Mouse (Mus musculus): ENCODE data around the gene Skap2. TPM values are rescaled to one million over a fixed set of nuclear protein-coding genes. Genes with fewer than 3 reads are reported as not detected.

Gene Skap2
- polyA plus RNA-seq, 1 experiment from 2014 or later: 68.7 TPM

- Histone ChIP-seq H3K27me3 (ENCODE audit: control insufficient read depth, insufficient read depth, low read depth, low read length) (no peaks in the 10 kb centered on the region), H3K9me3 (ENCODE audit: control insufficient read depth, low read length) (no peaks in the 10 kb centered on the region), H3K4me1 (replicated peaks; ENCODE audit: control insufficient read depth, insufficient read depth, low read length) (peaks cover 2% of the 10 kb centered on the region; the same call in 1 of the 2 replicates), H3K36me3 (ENCODE audit: control insufficient read depth, insufficient read depth, low read length) (no peaks in the 10 kb centered on the region), H3K4me3 (ENCODE audit: low read length) (no peak overlapping the region), H3K27ac (ENCODE audit: low read length) (no peak overlapping the region), H3K9ac (ENCODE audit: low read length) (no peak overlapping the region), H3K4me2 (ENCODE audit: low read depth, low read length) (no peak overlapping the region)
- 65% methylated on average over 3 of the region's 3 CpGs for WGBS
- ATAC-seq (ENCODE audit: low read depth): no peak
Observed at GRCm38 (mm10) chr6:51977638-51978037, 34.7 kb downstream of the Skap2 start.

DNA sequence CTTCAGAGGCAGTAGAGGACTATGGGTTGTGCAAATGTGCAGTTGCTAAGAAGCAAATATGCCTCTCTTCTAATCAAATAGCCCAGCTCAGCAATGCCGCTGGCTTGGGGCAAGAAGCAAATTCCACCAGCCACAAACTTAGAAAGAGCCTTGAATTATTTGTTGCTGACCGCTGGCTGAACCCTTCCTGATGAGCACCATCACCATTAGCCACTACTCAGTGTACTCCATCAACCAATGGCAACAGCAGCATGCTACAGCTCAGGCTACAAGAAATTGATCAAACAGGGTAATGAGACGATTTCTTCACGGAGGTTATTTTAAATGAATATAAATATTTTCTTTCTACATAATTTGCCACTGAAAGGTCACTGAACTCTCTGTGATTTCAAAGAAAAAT, 36.6 kb downstream of the Skap2 start:
- Histone ChIP-seq H3K27ac (ENCODE audit: low read length) (peak overlapping the region; percentile 30; the same call in 1 of the 2 replicates), H3K9me3 (ENCODE audit: control insufficient read depth, low read length) (no peaks in the 10 kb centered on the region), H3K4me3 (ENCODE audit: low read length) (no peak overlapping the region), H3K27me3 (ENCODE audit: control insufficient read depth, insufficient read depth, low read depth, low read length) (no peaks in the 10 kb centered on the region), H3K4me2 (ENCODE audit: low read depth, low read length) (no peak overlapping the region), H3K4me1 (replicated peaks; ENCODE audit: control insufficient read depth, insufficient read depth, low read length) (peaks cover 2% of the 10 kb centered on the region; the same call in 1 of the 2 replicates), H3K9ac (ENCODE audit: low read length) (no peak overlapping the region), H3K36me3 (ENCODE audit: control insufficient read depth, insufficient read depth, low read length) (no peaks in the 10 kb centered on the region)
- 26% methylated on average over 4 of the region's 4 CpGs for WGBS
- ATAC-seq (ENCODE audit: low read depth): peak; percentile 93

- Histone ChIP-seq H3K9ac (ENCODE audit: low read length) (no peak overlapping the region), H3K4me3 (ENCODE audit: low read length) (no peak overlapping the region), H3K4me1 (replicated peaks; ENCODE audit: control insufficient read depth, insufficient read depth, low read length) (peaks cover 3% of the 10 kb centered on the region; the same call in 1 of the 2 replicates), H3K4me2 (ENCODE audit: low read depth, low read length) (0 out of 2 replicates have a peak overlapping the region, but pooled peaks have one; percentile 0), H3K27ac (ENCODE audit: low read length) (peak overlapping the region; percentile 3), H3K27me3 (ENCODE audit: control insufficient read depth, insufficient read depth, low read depth, low read length) (no peaks in the 10 kb centered on the region), H3K9me3 (ENCODE audit: control insufficient read depth, low read length) (no peaks in the 10 kb centered on the region), H3K36me3 (ENCODE audit: control insufficient read depth, insufficient read depth, low read length) (no peaks in the 10 kb centered on the region)
- WGBS: 21% methylated on average over 4 of the region's 4 CpGs
- peak; percentile 70; the same call in 1 of the 2 replicates for ATAC-seq (ENCODE audit: low read depth)
Observed at GRCm38 (mm10) chr6:51958992-51959391, 53.4 kb downstream of the Skap2 start.

DNA sequence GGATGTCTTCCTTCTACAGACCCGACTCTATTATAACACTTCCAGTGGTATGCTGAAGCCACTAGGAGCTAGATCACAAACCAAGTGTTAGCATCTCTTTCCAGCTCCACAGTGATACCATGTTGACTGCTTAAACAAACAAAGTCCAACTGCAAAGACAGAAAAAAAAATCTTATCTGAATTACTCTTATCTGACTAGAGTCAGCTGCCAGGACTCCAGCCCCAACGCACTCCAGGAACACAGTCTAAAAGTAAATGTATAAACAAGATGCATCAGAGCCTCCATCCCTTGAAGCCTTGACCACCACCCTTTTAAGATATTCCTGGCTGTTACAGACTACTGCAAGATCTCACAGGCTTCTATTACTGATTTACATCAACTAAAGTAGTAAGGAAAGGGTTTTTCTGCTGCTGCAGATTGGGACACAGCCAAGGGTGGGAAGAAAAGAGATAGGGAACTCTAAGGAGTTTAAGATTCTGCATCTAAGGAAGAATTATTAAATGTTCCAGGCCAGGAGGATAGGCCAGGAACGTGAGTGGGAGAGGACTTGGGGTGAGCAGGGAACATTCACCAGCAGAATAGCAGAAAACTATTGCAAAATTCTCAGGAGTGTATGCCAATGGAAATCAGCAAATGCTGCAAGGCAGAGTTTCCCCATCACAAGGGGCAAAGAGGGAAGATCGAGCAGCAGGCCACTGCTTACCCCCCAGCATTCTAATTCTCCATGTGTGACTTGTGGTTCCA, 56.1 kb downstream of the Skap2 start:
- WGBS: 37% methylated on average over 4 of the region's 4 CpGs
- H3K4me3 ChIP-seq (ENCODE audit: low read length): no peak overlapping the region
- H3K27me3 ChIP-seq (ENCODE audit: control insufficient read depth, insufficient read depth, low read depth, low read length): no peaks in the 10 kb centered on the region
- H3K9ac ChIP-seq (ENCODE audit: low read length): no peak overlapping the region
- H3K4me2 ChIP-seq (ENCODE audit: low read depth, low read length): no peak overlapping the region
- peaks cover 3% of the 10 kb centered on the region; the same call in 1 of the 2 replicates for H3K4me1 ChIP-seq (replicated peaks; ENCODE audit: control insufficient read depth, insufficient read depth, low read length)
- H3K36me3 ChIP-seq (ENCODE audit: control insufficient read depth, insufficient read depth, low read length): no peaks in the 10 kb centered on the region
- peak; percentile 64 for ATAC-seq (ENCODE audit: low read depth)
- H3K9me3 ChIP-seq (ENCODE audit: control insufficient read depth, low read length): no peaks in the 10 kb centered on the region
- H3K27ac ChIP-seq (ENCODE audit: low read length): peak overlapping the region; percentile 15; the same call in 1 of the 2 replicates

- H3K9me3 ChIP-seq (ENCODE audit: control insufficient read depth, low read length): no peaks in the 10 kb centered on the region
- H3K36me3 ChIP-seq (ENCODE audit: control insufficient read depth, insufficient read depth, low read length): no peaks in the 10 kb centered on the region
- no peak for ATAC-seq (ENCODE audit: low read depth)
- no peak overlapping the region for H3K4me2 ChIP-seq (ENCODE audit: low read depth, low read length)
- no peak overlapping the region for H3K27ac ChIP-seq (ENCODE audit: low read length)
- H3K27me3 ChIP-seq (ENCODE audit: control insufficient read depth, insufficient read depth, low read depth, low read length): no peaks in the 10 kb centered on the region
- no peak overlapping the region for H3K9ac ChIP-seq (ENCODE audit: low read length)
- no peak overlapping the region for H3K4me3 ChIP-seq (ENCODE audit: low read length)
- peaks cover 6% of the 10 kb centered on the region; the same call in 1 of the 2 replicates for H3K4me1 ChIP-seq (replicated peaks; ENCODE audit: control insufficient read depth, insufficient read depth, low read length)
Observed at GRCm38 (mm10) chr6:51947661-51948060, 64.7 kb downstream of the Skap2 start.

DNA sequence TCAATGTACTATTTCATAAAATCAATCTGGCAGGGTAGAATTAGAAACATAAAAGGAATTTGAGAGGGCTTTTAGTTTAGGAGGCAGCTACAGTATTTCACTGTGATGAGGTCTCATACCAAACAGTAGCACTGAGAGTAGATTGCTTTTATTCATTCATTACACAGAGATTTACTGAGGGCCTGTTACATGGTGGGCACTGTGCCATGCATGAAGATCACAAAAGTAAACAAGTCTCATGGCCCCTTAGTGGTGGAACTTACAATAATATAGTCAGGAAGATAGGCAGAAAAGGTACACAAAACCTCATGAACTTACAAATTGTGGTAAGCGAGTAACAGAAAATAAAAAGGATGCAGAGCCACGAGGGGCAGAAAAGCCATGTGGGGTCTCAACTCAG, 67.4 kb downstream of the Skap2 start:
- Histone ChIP-seq H3K4me2 (ENCODE audit: low read depth, low read length) (no peak overlapping the region), H3K27ac (ENCODE audit: low read length) (no peak overlapping the region), H3K4me1 (replicated peaks; ENCODE audit: control insufficient read depth, insufficient read depth, low read length) (peaks cover 6% of the 10 kb centered on the region; the same call in 1 of the 2 replicates)

GRCm38 (mm10) chr6:51933998-51934397, 78.4 kb downstream of the Skap2 start:
- 32% methylated on average over 4 of the region's 4 CpGs for WGBS
- no peak overlapping the region for H3K9ac ChIP-seq (ENCODE audit: low read length)
- H3K4me1 ChIP-seq (replicated peaks; ENCODE audit: control insufficient read depth, insufficient read depth, low read length): no peaks in the 10 kb centered on the region
- ATAC-seq (ENCODE audit: low read depth): no peak
- no peak overlapping the region for H3K27ac ChIP-seq (ENCODE audit: low read length)
- H3K4me2 ChIP-seq (ENCODE audit: low read depth, low read length): no peak overlapping the region
- no peaks in the 10 kb centered on the region for H3K36me3 ChIP-seq (ENCODE audit: control insufficient read depth, insufficient read depth, low read length)
- no peaks in the 10 kb centered on the region for H3K9me3 ChIP-seq (ENCODE audit: control insufficient read depth, low read length)
- H3K27me3 ChIP-seq (ENCODE audit: control insufficient read depth, insufficient read depth, low read depth, low read length): no peaks in the 10 kb centered on the region
- H3K4me3 ChIP-seq (ENCODE audit: low read length): no peak overlapping the region

More for the DNA sequence above, 67.4 kb downstream of the Skap2 start:
- H3K4me3 ChIP-seq (ENCODE audit: low read length): no peak overlapping the region
- ATAC-seq (ENCODE audit: low read depth): no peak
- no peaks in the 10 kb centered on the region for H3K27me3 ChIP-seq (ENCODE audit: control insufficient read depth, insufficient read depth, low read depth, low read length)
- H3K36me3 ChIP-seq (ENCODE audit: control insufficient read depth, insufficient read depth, low read length): no peaks in the 10 kb centered on the region
- no peaks in the 10 kb centered on the region for H3K9me3 ChIP-seq (ENCODE audit: control insufficient read depth, low read length)
- no peak overlapping the region for H3K9ac ChIP-seq (ENCODE audit: low read length)
- 53% methylated on average over 2 of the region's 2 CpGs for WGBS

GRCm38 (mm10) chr6:51933034-51933611, 79.2 kb downstream of the Skap2 start:
- Histone ChIP-seq H3K27ac (ENCODE audit: low read length) (no peak overlapping the region), H3K9me3 (ENCODE audit: control insufficient read depth, low read length) (no peaks in the 10 kb centered on the region), H3K4me1 (replicated peaks; ENCODE audit: control insufficient read depth, insufficient read depth, low read length) (no peaks in the 10 kb centered on the region), H3K36me3 (ENCODE audit: control insufficient read depth, insufficient read depth, low read length) (no peaks in the 10 kb centered on the region), H3K9ac (ENCODE audit: low read length) (no peak overlapping the region), H3K4me3 (ENCODE audit: low read length) (no peak overlapping the region), H3K4me2 (ENCODE audit: low read depth, low read length) (no peak overlapping the region), H3K27me3 (ENCODE audit: control insufficient read depth, insufficient read depth, low read depth, low read length) (no peaks in the 10 kb centered on the region)
- ATAC-seq (ENCODE audit: low read depth): no peak
- 35% methylated on average over 3 of the region's 3 CpGs for WGBS

- Histone ChIP-seq H3K27me3 (ENCODE audit: control insufficient read depth, insufficient read depth, low read depth, low read length) (no peaks in the 10 kb centered on the region), H3K9ac (ENCODE audit: low read length) (no peak overlapping the region), H3K27ac (ENCODE audit: low read length) (no peak overlapping the region), H3K4me2 (ENCODE audit: low read depth, low read length) (no peak overlapping the region), H3K9me3 (ENCODE audit: control insufficient read depth, low read length) (no peaks in the 10 kb centered on the region), H3K4me3 (ENCODE audit: low read length) (no peak overlapping the region), H3K4me1 (replicated peaks; ENCODE audit: control insufficient read depth, insufficient read depth, low read length) (peaks cover under 1% of the 10 kb centered on the region; the same call in 1 of the 2 replicates), H3K36me3 (ENCODE audit: control insufficient read depth, insufficient read depth, low read length) (no peaks in the 10 kb centered on the region)
- WGBS: 56% methylated on average over 3 of the region's 3 CpGs
- no peak for ATAC-seq (ENCODE audit: low read depth)
Observed at GRCm38 (mm10) chr6:51927101-51927500, 85.2 kb downstream of the Skap2 start.

All from lung, embryonic 16.5 days (tissue).